Mouse (Mus musculus): ENCODE measurements at regions not wholly inside any gene's neighbourhood (a gene's known extent, or its start where the extent isn't known, plus 50 kb on each side); places are given as distances from the start of the nearest gene placed in this dataset.

DNA sequence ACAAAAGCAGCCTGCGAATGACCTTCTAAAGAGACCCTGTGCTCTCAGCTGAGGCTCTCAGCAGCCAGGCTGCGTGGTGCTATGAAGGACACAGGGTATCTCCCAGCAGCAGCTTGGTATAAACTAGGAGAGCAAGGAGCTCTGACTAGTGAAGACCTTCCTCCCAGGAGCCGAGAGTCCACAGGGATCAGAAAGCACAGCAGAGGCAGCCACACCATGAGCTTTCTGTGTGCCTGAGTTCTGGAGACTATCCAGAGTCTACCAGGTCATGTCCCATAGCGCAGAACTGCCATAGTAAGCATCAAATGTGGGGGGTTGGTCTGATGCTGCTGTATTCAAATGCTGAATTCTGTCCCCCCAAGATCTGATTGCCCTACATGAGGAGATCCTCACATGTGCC lies 124.2 kb upstream of the Dynlrb2 start:
- in situ Hi-C loops (cut with MboI, MseI), result loop anchor here (10.0 kb wide), 1 partner anchor 1574 kb away; no protein-coding TSS in a partner anchor

DNA sequence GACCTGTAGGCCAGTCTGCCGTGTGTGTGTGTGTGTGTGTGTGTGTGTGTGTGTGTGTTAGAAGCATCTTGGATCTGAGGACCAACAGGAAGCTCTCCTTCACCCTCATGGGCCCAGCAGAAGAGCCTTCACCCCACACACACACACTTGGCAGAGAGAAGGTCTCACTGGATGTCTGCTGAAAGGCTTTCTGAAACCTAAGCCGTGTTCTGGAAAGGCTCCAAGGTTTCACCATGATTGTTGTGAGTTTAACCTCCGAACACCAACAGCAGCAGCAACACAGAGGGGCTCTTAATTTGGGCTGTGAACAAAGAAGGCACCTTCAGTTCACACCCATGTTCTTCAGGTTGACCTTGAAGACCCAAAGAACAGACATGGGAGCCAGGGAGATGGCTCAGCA lies 124.9 kb upstream of the Dynlrb2 start:
- in situ Hi-C loops (cut with MboI, MseI), result loop anchor here (10.0 kb wide), 1 partner anchor 1575 kb away; no protein-coding TSS in a partner anchor

DNA sequence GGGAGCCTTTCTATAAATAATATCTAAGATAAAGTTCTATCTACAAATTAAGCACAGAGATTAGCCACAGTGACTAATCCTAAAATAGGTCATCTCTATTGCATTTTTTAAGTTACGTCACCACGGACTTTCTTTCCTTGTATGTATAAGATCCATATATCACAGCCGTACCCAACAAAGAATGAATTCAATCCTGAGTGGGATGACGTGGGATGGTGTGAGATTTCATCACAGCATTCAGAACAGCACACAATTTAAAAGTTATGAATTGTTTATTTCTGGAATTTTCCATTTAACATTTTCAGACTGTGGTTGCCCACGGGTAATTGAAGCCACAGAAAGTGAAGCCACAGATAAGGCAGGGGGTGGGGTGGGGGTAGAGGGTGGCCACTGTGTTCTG lies 129.0 kb upstream of the Dynlrb2 start:
- in situ Hi-C loops (cut with MboI, MseI), result no loop called here

DNA sequence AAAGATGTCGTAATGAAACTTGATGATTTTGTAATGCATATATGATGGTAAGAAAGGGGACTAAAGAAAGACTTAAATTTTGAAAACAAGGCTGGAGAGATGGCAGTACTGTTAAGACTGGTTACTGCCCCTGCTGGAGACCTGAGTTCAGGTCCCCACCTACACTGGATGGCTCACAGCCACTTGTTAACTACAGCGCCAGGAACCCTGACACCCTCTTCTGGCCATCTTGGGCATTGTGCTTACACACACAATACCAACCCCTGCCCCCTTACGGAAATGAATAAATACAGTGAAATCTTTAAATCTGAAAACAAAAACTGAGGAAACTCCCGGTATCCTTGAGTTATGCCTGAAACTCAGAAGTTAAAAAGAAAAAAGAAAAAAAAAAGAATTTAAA lies 131.7 kb upstream of the Dynlrb2 start:
- in situ Hi-C loops (cut with MboI, MseI), result no loop called here

DNA sequence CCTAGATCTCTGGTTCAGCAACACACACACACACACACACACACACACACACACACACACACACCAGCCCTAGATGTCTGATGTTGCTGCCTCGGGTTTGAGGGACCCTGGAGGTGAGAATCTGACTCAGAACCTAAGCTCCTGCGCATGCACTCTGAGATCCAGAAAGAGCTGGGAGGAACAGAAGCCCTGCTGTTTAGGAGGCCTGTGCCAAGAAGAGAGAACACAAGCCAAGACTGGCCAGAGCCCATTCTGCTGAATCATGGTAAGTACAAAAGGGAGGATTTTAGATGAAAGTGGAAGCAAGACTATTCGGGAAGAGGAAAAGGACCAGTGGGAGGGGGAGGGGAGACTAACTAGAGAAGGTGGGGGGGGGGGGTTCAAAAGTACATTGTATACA lies 132.2 kb upstream of the Dynlrb2 start:
- in situ Hi-C loops (cut with MboI, MseI), result no loop called here

DNA sequence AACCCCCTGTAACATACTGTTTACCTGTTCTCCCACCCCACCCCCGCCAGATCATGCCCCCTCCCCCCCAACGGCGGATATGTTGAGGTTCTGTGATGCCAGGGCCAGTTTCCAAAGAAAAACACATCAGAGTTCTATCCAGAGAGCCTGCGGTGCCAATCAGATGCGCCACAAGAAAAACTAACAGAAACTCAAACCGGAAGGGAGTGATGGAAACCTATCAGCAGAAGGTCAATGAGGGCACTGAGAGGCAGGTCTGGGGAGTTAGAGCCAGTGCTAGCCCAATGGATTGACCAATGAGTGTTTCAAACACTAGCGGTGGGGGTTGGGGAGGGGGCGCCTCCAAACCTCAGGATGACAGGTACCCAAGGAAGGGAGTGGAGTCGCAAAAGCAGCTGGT lies 132.7 kb upstream of the Dynlrb2 start:
- in situ Hi-C loops (cut with MboI, MseI), result no loop called here

DNA sequence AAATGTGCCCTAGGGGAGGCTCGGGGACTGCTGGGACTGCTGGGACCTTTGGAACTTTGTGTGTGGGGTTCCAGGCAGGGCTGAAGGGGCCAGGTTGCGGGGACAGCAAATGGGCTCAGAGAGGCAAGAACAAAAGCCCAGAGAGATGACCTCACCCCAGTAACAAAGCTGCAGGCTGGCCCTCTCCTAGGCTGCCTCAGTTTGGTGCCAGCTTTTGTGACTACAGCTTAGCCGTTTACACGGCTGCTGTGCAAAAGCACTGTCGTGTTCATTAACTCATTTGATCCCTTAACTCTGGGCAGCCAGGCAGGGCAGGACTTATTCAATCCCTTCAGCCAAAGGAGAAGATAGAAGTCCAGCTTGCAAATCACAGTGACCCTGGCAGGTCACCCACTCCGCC lies 137.3 kb upstream of the Dynlrb2 start:
- in situ Hi-C loops (cut with MboI, MseI), result no loop called here

DNA sequence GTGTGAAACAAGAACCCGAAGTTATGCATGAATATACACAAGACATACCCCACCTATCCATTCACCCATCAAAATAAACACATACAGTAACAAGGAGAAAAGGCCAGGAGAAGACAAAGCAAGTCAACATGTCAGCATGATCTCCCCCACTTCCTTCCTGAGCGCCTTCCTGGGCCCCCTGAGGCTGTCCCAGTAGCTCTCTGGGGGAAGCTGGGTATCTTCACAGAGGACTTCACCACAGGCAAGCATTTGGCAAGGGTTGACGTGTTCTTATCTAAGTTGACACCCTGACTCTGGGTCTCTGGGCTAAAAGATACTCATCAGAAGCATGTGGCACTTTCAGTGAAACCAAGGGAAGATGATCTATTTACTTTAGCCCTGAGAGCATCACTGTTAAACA lies 138.1 kb upstream of the Dynlrb2 start:
- in situ Hi-C loops (cut with MboI, MseI), result no loop called here

DNA sequence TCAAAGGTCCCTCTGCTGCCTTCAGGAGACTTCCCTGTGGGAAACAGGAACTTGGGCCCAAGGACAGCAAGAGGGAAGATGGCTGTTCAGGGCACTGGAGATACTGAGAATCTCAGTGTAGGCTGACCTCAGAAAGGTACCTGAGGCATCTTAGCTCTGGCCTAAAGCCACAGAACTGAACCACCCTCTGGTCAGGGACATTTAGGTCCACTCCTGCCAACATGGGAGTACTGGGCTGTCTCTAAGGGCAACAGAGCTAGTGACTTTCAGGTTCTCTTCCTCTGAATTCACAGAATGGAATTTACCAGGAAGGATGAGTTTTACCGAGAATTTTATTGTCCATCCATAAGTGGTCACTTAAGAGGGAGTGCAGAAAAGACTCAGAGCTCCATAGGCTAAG lies 140.0 kb upstream of the Dynlrb2 start:
- in situ Hi-C loops (cut with MboI, MseI), result no loop called here

DNA sequence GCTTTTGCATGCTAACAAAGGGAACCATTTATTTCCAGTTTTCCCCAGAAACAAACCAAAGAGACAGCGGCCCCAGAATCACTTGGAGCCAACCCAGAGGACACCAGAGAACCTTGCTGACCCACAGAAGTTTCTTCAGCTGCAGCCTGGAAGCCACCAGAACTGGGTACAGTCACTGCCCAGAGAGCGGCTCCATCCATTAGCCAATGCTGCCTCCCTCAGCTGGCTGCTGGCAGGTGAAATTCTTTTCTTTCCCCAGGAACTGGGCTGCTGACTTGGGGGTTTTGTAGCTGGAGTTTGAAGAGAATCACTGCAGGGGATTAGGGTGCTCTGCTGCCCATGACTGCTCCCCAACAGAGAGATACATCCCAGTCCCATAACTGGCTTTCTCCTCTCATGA lies 140.6 kb upstream of the Dynlrb2 start:
- in situ Hi-C loops (cut with MboI, MseI), result no loop called here

DNA sequence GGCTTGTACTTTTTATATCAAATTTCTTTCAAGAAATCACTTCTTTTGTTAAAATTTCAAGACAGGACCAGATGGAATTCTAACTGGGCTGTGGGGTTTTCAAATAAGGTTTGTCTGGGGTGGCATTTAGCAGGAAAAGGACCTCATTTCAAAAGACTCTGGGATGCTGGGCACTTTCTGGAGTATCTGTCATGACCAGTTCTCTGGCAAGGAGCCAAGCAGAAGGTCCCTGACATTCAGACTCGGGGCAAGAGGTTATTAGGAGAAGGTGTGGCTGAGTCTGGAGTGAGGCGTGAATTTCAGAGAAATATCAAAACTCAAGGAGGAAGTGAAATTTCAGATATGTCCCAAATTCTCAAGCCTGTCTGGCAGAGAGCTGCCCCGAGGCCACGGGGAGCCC lies 142.4 kb upstream of the Dynlrb2 start:
- in situ Hi-C loops (cut with MboI, MseI), result no loop called here

DNA sequence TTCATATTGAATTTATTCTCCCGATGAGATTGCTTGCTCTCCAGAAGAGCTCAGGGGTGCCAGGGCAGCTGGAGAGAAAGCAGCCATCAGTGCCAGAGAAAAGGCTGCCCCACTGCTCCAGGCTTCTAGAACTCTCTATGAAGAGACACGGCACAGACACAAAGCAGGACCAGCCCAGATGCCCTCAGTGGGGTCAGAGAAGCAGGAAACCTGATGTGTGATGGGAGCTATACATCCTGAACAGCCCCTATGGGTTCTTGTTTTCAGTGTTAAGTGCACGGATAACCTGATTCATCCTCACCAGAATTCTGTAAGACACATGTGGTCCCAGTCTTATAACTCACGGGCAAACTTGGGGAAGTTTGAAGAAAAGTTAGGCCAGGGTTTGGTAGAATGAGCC lies 145.0 kb upstream of the Dynlrb2 start:
- in situ Hi-C loops (cut with MboI, MseI), result no loop called here

DNA sequence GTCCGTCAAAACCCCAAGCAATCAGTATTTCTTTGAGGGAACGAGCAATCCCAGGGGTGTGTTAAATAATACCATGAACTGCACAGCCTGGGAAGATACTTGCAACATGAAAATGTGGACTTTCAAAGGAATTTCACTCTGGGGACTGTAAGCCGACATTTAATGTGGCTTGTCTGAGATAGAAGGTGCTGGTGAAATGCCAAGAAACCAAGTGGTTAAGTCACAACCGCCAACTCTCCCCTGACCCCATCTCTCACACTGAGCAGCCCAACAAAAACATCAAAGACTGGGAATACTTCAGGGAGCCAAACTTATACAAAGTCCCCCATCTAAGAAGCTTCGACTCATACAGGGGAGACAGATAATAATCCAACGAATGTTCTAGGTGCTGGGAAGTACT lies 150.0 kb upstream of the Dynlrb2 start:
- in situ Hi-C loops (cut with MboI, MseI), result no loop called here

DNA sequence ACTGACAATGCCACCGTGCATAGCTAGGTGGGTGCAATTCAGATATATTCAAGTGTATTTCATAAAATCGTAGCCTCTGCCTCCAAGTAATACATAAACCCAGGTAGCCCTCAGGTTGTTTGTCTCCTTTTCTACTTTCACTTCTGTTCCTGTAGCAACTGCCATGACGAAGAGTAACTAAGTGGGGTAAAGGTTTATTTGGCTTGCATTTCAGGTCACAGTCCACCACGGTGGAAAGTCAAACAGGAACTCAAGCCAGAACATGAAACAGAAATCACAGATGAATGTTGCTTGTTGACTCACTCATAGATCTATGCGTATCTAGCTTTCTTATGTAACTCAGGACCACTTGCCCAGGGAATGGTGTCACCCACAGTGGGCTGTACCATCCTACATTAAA lies 150.9 kb upstream of the Dynlrb2 start:
- in situ Hi-C loops (cut with MboI, MseI), result no loop called here

DNA sequence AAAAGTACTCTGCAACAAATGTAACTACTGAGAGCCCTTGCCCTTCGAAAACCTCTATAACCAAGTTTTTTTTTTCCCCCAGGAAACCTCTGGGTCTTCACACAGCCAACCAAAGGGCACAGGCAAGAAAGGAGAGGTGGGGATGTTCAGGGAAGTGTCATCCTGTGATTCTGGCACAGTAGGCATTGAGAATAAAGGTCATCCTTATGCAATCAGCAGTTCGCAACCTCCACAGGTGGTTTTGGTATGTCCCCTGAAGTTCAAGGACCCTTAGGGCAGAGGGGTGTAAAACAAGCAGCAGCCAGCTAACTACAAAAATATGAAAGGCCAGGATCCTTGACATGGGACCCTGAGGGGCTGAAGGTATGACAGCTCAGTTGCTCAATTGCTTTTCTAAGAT lies 152.1 kb upstream of the Dynlrb2 start:
- in situ Hi-C loops (cut with MboI, MseI), result no loop called here

DNA sequence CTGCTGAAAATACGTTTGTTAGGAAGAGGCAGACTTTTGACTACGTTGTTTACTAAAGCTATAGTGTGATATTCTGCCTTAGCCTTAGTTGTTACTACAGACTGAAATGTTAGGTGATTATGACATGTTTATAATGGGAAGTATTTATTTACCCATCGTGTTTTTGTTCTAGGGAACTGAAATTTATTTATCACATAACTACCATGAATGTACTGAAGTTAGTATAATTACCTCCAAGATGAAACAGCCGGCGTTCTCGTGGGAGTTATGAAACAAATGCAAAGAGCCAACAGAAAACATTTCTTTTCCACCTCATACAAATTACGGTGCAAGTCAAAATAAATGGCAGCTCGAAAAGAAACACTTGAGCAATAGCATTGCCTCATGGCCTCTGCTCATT lies 155.8 kb upstream of the Dynlrb2 start:
- in situ Hi-C loops (cut with MboI, MseI), result no loop called here

DNA sequence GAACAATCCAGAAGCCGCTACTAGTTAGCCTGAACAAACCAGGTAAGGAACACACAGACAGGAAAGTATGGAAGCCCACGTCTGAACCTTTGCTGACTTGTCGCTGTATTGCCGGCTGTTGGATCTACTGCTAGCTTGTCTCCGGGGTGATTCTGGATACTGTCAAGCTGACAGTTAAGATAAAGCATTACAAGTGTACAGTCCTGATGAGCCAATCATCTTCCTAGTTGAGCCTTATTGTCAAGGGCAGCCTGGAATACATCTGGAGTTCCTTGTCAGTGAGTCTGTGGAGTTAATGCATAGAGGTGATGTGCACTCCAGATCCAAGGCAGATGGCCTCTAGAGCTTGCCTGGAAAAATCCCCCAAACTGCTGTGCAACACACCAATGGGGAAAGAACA lies 157.8 kb upstream of the Dynlrb2 start:
- in situ Hi-C loops (cut with MboI, MseI), result no loop called here

DNA sequence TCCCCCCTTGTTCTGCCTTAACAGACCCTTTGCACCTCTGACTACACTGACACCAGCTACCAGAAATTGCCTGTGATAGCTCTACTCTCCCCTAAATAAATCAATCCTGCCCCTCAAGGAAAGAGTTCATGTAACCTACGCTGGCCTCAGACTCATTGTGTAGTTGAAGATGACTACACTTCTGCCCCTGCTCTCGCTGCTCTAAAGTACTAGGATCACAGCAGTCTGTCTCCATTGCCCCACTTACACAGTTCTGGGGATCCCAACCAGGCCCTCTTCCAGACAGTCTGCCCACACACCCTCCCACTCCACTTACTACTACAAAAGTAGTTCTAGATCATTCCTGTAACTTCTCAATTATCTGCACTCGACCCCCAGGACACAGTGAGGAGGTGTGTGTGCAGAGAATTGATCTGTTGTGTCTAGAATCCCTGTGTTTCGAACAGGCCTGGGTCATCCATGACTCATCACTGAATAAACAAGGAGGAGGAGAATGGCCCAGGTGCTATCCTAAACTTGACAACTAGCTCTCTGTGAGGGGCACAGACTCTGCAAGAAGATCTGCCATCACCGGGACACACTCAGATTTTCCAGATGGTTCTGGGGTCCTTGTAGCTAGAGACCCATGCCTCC lies 160.1 kb upstream of the Dynlrb2 start:
- in situ Hi-C loops (cut with MboI, MseI), result no loop called here

DNA sequence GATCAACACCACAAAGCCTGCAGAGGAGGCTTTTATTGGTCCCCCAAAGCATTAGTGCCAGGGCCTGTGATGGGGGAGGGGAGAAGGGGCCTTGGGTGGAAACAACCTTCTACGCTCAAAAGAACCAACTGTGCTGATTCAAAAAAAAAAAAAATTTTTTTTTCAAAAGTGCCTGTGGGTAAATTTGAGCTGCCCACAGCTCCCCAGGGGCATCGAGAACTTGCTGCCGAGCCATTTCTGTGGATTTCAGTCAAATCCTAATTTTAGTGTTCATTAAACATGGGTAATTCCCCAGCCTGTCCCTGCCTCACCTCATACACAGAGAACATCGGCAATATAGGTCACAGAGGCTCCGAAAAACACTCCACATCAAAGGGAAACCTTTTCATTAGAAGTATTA lies 161.2 kb upstream of the Dynlrb2 start:
- in situ Hi-C loops (cut with MboI, MseI), result no loop called here

DNA sequence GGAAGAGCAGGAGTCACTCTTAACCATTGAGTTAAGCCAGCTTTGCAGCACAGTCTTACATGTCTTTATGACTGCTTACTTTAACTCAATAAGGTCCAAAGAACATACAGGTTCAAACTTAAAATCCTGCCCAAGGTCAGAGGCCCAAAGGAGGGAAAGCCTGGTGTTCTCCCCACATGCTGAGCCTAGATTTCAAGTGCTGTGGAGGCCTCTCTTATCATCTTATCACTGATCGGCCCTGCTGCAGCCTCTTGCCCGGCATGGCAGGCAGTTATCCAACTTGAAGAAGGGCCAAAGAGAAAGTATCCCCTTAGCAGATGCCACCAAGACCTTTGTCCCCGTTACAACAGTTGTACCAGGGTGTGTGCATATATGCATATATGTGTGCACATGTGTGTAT lies 170.0 kb upstream of the Dynlrb2 start:
- in situ Hi-C loops (cut with MboI, MseI), result no loop called here

DNA sequence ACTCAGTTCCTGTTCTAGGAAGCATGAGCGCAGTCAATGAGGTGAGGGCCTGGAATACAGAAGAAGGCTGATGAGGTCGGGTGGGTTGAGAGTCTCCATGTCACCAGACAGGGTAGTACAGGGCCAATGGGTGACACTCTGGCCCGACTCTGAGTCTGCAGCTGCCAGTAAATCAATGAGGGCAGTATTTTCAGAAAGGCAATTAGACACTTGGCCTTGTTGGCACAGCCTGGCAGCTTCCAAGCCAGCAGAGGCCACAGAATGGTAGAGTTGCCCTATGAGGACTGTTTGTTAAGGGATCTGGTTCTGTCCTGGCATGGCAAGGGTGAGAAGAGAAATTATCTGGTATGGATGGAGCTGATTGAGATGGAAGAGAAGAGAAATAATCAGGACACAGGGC lies 170.7 kb upstream of the Dynlrb2 start:
- in situ Hi-C loops (cut with MboI, MseI), result no loop called here

DNA sequence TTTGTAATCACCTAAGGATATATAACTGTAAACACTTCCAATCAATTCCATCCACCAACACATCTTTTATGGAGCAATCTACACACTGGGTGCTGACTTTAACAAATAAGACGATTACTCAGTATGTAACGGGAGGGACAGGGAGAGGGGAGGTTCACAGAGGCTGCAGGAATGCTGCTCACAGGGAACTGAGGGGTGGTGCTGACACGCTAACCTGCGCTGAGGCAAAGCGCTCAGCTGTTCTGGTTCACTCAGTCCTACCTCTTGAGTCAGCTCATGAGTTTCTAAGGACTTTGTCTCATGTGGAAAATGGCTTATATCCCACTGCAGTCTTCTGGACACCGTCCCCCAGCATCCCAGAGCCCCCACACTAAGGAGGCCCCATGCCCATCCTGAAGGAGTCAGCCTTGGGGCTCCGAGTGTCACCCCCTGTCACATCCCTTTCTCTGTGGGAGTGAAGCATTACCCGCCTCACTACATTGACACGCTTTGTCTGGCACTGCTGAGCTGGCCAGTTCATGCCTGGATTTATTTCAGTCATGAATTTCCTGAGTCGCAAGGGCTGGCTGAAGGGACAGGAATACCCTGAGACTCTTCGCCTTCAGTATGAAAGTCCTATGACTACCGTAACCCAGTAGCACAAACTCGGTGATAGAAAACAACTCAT lies 184.6 kb upstream of the Dynlrb2 start:
- in situ Hi-C loops (cut with MboI, MseI), result no loop called here

DNA sequence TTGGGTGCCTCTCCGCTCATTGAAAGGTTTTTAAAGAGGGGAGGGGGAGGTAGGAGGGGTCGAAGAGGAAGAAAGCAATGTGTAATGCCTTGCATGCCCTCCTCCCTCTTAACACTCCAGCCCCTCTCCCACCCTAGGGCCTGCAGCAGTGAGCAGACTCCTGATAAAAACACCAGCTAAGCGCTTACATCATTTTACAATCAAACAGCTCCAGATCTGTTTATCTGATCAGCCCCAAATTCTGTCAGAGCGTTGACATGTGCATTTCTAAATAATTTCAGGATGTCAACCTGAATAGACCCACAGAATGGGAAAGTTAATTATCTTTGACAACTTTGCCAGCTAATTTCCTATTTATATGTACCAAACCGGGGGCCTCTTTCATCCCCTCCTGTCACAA lies 189.4 kb upstream of the Dynlrb2 start:
- in situ Hi-C loops (cut with MboI, MseI), result loop anchor here (5.0 kb wide), 1 partner anchor 72 kb away; no protein-coding TSS in a partner anchor
